Mouse (Mus musculus) kidney, postnatal 14 days (tissue): ENCODE measurements at regions not wholly inside any gene's neighbourhood (a gene's known extent, or its start where the extent isn't known, plus 50 kb on each side); places are given as distances from the start of the nearest gene placed in this dataset.

Experiments used
- DNase-seq: peaks from one replicate; pipeline ENCODE4 v3.0.0; 2022; ENCODE audit warnings: mixed read lengths

GRCm38 (mm10) chr3:19458386-19458785 lies 170.1 kb downstream of the 1700064H15Rik start:
- DNase-seq: no peak

DNA sequence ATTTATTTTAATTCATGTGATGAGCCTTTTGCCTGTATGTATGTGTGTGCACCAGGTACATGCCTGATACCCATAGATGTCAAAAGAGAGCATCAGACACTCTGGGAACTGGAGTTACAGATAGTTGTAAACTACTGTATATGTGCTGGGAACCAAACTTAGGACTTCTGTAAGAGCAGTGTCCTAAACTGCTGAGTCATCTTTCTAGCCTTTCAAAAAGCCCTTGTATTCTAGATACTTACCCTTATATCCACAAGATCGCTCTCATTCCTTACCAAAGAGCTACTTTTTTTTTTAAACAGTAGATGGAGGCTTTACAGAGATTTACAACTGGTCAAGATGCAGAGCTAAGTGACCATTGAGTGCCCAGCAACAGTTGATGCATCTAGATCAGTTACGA lies 171.0 kb downstream of the 1700064H15Rik start:
- no peak for DNase-seq

DNA sequence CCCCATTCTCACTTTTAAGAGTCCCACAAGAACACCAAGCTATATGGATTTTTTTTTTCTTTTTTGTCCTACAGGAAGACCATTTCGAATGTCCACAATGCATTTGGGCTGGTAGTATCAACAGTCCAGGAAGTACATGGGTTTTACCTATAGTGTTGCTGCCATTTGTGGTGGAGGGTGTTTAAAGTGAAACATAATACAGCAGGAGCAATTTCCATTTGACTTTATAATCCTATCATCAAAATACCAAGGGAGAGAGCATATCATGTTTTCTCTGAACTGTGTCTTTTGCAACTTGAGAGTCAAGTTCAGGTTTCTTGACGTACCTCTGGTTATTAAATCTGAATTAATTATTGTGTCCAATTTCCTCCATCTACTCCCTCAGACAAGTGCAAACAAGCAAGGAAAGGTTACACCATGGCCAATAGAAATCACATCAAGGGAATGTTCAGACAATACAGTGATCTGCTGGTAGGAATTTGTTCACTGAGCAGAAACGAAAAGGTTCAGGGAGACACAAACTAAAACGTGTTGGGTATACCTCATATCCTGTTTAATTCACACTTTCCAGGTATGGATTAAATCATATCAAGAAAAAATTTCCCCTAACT lies 172.5 kb downstream of the 1700064H15Rik start:
- DNase-seq: no peak

DNA sequence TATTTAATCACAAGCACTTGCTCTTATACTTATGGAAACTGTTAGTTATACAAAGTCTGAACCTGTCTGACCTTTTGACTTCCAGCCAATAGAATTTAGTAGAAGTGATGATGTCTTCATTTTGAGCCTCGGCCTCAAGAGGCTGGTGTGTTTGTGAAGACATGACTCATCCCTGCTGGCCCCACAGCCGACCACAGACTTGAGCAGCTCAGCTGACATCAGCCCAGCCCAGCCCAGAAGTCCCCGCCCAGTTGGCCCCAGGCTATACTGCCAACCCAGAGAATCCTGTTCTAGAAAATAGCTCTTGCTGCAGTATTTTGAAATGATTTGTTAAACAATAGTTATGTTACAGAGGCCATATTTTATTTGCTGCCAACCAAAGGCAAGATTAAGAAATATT lies 177.5 kb downstream of the 1700064H15Rik start:
- DNase-seq: no peak

DNA sequence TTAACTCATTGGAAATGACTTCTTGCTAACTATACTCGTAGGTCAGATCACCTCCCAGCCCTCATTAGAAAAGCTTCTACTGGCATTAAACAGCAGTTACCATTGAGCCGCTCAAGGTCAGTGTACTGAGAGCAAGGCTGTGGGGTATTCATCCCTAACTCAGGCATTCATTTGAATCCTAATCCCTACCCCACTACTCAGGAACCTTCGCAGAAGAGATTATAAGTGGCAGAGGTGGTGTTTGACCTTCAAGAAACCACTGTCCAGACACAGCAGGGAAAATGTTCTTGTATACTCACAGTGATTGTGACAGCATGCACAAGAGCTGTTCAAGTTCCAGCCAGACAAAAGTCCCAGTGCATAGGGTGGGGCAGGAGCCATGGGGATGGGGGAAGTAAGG lies 179.5 kb downstream of the 1700064H15Rik start:
- DNase-seq: no peak

- no peak for DNase-seq
These were observed 180.3 kb downstream of the 1700064H15Rik start for GRCm38 (mm10) chr3:19448192-19448591.

GRCm38 (mm10) chr3:19447733-19448132 lies 180.7 kb downstream of the 1700064H15Rik start:
- peak; percentile 4 for DNase-seq

GRCm38 (mm10) chr3:19444914-19445313 lies 183.6 kb downstream of the 1700064H15Rik start:
- no peak for DNase-seq

- no peak for DNase-seq
These were observed 186.7 kb downstream of the 1700064H15Rik start for GRCm38 (mm10) chr3:19441827-19442226.

- no peak for DNase-seq
These were observed 198.3 kb downstream of the 1700064H15Rik start for GRCm38 (mm10) chr3:19430159-19430558.

DNA sequence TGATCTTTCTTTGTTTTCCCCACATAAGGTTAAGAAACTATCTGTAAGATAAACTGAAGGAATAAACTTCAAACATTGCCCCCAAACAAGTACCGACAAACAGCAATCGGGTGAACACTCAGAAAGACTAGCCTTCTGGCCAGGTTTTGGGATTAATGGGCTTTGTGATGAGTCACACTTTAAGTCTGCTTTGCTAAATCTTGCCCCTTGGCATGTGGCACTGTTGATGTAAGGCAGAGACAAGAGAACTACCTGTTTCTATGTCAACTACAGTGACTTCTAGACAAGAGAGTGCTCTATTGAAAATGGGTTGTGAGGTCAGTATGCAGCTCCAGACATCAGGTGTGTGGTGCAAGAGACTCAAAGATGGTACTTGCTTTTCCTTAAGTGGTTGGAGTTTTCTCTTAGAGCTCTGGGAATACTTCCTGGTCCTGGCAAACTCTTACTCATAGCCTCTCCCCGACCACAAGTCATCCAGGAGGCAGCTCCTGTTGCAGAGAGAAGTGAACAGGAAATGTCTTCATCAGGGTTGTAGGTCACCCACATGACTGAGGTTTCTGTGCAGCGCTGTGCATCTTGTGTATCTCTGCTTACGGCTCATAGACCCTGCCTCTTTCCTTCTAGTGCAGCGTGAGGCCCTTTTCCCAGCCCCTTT lies 198.9 kb downstream of the 1700064H15Rik start:
- no peak for DNase-seq

GRCm38 (mm10) chr3:19429010-19429409 lies 199.5 kb downstream of the 1700064H15Rik start:
- no peak for DNase-seq

- peak; percentile 55 for DNase-seq
These were observed 202.3 kb downstream of the 1700064H15Rik start for GRCm38 (mm10) chr3:19426130-19426556.

GRCm38 (mm10) chr3:19425322-19425721 lies 203.2 kb downstream of the 1700064H15Rik start:
- no peak for DNase-seq

DNA sequence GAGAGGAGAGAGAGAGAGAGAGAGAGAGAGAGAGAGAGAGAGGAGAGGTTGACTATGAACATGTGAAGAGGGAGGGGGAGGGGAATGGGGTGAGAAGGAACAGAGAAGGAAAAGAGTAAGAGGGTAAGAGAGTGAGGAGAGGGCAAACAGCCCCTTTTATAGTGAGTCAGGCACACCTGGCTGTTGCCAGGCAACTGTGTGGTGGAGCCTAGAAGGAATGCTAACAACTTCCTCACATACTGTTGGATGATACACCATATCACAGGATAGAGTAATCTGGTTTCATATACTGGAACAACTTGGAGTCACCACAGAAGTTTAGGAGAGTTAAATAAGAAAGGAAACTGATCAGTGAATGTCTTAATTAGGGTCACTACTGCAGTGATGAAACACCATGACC lies 204.1 kb downstream of the 1700064H15Rik start:
- DNase-seq: no peak

DNA sequence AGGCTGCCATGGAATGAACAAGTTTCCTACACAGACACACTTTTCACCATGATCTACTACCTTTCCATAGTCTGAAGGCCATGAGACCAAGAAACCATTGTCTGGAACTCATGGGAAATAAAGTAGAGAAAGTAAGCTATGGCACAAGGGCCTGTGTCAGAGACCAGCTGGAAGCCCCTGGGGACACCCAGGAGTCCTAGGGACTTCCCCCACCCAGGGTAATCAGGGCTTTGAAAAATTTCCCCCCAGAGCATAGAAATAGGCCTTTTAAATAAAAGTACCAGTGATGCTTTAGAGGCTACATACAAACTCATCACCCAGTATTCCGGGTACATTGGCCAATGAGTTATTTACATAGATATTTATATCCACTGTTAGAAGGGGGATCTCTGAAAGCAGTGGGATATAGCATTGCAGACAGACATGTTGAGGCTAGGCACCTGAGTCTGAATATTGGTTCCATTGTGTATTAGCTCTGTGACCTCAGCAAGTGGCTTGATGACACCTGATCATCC lies 207.0 kb downstream of the 1700064H15Rik start:
- no peak for DNase-seq

GRCm38 (mm10) chr3:19420912-19421311 lies 207.6 kb downstream of the 1700064H15Rik start:
- DNase-seq: no peak

DNA sequence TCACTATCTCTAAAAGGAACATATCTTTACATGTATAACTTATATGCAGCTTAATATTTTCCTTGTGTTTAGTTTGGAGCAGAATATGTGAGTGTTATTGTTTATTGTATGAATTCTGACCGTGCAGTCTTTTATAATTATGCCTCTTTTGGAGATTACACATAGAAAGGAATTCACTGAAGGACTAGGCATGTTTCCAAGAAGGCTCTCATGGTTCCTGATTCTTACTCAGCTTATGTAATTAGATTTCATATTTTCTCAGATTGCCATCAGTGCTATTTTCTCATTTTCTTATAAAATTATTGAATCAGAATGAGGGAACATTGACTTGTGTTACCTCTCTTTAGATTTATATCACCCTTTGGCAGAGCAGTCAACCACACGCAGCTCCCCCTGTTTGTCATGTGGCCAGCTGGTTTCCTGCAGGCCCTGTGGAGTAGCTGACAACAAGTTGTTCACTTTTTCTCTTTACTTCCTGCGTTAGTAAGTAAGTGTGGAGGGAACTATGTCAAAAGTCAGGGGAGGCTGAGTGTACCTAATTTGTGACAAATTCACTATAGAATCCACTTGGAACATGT lies 217.4 kb downstream of the 1700064H15Rik start:
- DNase-seq: peak; percentile 9

DNA sequence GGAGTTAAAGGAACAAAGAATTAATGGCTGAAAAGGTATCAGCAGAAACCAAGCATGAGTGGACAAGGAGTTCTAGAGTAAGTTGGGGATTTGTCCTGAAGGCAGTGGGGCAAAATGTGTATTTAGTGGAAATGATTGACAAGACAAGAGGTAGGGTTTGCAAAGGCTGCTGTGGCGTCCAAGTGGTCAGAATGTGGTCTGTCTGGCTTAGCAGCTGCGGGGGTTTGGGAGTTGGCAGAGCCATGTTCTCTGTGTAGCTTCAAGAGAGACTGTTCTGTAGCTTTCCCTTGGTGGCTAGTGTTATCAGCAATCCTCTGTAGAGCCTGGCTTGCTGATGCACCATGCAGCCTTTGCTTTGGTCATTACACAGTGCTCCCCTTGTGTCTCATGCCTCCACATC lies 220.2 kb downstream of the 1700064H15Rik start:
- peak; percentile 10 for DNase-seq

GRCm38 (mm10) chr3:19407591-19408090 lies 220.8 kb downstream of the 1700064H15Rik start:
- DNase-seq: no peak

GRCm38 (mm10) chr3:19406351-19407151 lies 221.9 kb downstream of the 1700064H15Rik start:
- no peak for DNase-seq

- no peak for DNase-seq
These were observed 242.8 kb downstream of the 1700064H15Rik start for GRCm38 (mm10) chr3:19385675-19386074.

DNA sequence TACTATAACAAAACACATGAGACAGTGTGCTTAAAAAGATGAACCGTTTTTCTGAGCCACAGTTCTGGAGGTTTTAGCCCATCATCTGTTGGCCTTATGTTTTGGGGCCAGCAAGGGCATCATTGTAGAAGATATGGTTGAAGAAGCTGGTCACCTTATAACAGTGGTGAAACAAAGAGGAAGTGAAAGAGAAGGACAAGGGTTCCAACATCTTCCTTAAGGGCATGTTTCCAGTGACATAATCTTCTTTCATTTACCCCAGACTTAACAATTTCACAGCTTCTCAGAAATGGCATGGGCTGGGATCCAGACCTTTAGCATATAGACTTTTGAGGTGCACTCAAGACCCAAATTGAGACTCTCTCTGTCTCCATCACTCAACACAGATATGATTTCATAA lies 259.5 kb downstream of the 1700064H15Rik start:
- no peak for DNase-seq
